Mouse (Mus musculus) stomach, embryonic 15.5 days (tissue): ENCODE measurements around the gene Wdr83. TPM values are rescaled to one million over a fixed set of nuclear protein-coding genes. Genes with fewer than 3 reads are reported as not detected.
"Not testable (repeated sequence)": the region's sequence is repeated elsewhere in the genome, so short reads cannot be mapped to it uniquely, and the experiment has no call there.

Experiments used
- ATAC-seq: fragments of 200-750 bp; cut with Nextera tagmentation; 2 replicates; pipeline ENCODE4 v1.8.0; 2017; ENCODE audit warnings: low read depth, moderate number of reproducible peaks, moderate TSS enrichment; ENCODE audit not compliant: insufficient read depth, low FRiP score
- H3K27ac ChIP-seq: fragments of 300-500 bp; sonication (generic); 2 replicates; pipeline ENCODE4 v1.5.1; 2015; ENCODE audit warnings: mild to moderate bottlenecking, inconsistent platforms
- H3K27me3 ChIP-seq: fragments of 300-500 bp; sonication (generic); replicated peaks from 2 replicates; pipeline ENCODE4 v1.6.1; 2015; ENCODE audit warnings: inconsistent platforms
- H3K36me3 ChIP-seq: fragments of 300-500 bp; sonication (generic); 2 replicates; pipeline ENCODE4 v1.6.1; 2015; ENCODE audit warnings: inconsistent platforms
- H3K4me1 ChIP-seq: fragments of 300-500 bp; sonication (generic); 2 replicates; pipeline ENCODE4 v1.6.1; 2015; ENCODE audit warnings: inconsistent platforms
- H3K4me2 ChIP-seq: fragments of 300-500 bp; sonication (generic); 2 replicates; pipeline ENCODE4 v1.6.1; 2015; ENCODE audit warnings: mild to moderate bottlenecking, inconsistent platforms
- H3K4me3 ChIP-seq: fragments of 300-500 bp; sonication (generic); replicated peaks from 2 replicates; pipeline ENCODE4 v1.5.1; 2015; ENCODE audit warnings: inconsistent platforms
- H3K9ac ChIP-seq: fragments of 300-500 bp; sonication (generic); 2 replicates; pipeline ENCODE4 v1.6.1; 2015; ENCODE audit warnings: inconsistent platforms
- H3K9me3 ChIP-seq: fragments of 300-500 bp; sonication (generic); 2 replicates; pipeline ENCODE4 v1.6.1; 2016; ENCODE audit warnings: inconsistent platforms
- WGBS: fragments of 180-500 bp; shearing (Covaris S2); methylation state at CpG from one replicate; pipeline ENCODE4 v1.1.7; 2015; 5-methylcytosine and 5-hydroxymethylcytosine counted together
- polyA plus RNA-seq: library from polyadenylated mRNA; unstranded; fragments of >200 nt; fragmentation: Nextera tagmentation; extraction: Ambion mirVana; gene quantifications from 2 replicates; pipeline ENCODE4 v1.2.1, GENCODE M21; 2015

Gene Wdr83
- polyA plus RNA-seq, 1 experiment from 2014 or later: 40.6 TPM

- no peaks in the 10 kb centered on the region for H3K27me3 ChIP-seq
Observed at GRCm38 (mm10) chr8:85095051-85095450, 13.9 kb upstream of the Wdr83 start.

DNA sequence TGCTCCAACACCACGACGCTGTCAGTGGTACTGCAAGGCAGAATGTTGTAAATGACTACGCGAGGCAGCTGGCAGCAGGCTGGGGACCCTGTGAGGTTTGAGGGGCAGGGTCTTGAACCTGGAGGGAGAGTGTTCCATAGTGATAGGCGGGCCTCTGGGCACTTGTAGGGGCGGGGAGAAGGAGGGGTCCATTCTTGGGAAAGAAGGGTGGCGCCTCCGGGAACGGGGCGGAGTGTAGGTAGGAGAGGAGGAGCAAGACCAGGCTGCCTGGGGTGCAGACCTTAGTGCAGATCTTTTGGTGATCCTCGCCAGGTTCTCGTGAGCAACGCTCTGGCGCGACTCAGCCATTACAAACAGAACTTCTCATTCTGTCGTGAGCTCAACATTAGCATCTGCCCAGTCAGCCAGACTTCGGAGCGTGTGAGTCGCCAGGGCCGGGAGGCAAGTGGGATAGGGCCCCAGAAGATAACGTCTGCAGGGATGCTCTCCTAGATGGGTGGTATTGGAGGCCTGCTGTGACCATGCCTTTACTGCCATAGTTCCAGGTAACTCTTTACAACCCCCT lies 10.5 kb upstream of the Wdr83 start:
- H3K4me1 ChIP-seq: no peaks in the 10 kb centered on the region
- no peak overlapping the region for H3K4me2 ChIP-seq
- H3K9me3 ChIP-seq: no peaks in the 10 kb centered on the region
- H3K27ac ChIP-seq: no peak overlapping the region
- H3K27me3 ChIP-seq: no peaks in the 10 kb centered on the region
- no peak for ATAC-seq
- 40% methylated on average over 21 of the region's 21 CpGs for WGBS
- peaks cover 20% of the 10 kb centered on the region; the same call in 1 of the 2 replicates for H3K36me3 ChIP-seq
- H3K9ac ChIP-seq: no peak overlapping the region
- H3K4me3 ChIP-seq: no peak overlapping the region

More at GRCm38 (mm10) chr8:85095051-85095450, 13.9 kb upstream of the Wdr83 start:
- no peak for ATAC-seq
- Histone ChIP-seq H3K4me2 (no peak overlapping the region), H3K9ac (no peak overlapping the region), H3K36me3 (peaks cover 22% of the 10 kb centered on the region), H3K4me3 (no peak overlapping the region), H3K4me1 (no peaks in the 10 kb centered on the region), H3K9me3 (no peaks in the 10 kb centered on the region), H3K27ac (no peak overlapping the region)
- WGBS: 91% methylated on average over 13 of the region's 13 CpGs

DNA sequence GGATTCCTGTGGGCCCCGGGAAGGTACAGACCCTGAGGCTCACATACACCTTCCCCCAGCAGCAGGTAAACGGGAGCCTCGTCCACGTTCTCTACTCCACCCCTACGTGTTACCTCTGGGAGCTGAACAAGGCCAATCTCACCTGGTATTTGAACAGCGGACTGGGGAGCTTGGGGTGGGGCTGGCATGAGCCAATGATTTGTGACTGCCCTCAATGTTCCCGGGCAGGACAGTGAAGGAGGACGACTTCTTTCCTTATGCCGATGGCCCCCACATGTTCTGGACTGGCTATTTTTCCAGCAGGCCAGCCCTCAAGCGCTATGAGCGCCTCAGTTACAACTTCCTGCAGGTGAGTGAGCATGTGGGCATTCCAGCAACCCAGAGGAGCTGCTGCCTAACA lies 9.8 kb upstream of the Wdr83 start:
- no peak overlapping the region for H3K4me3 ChIP-seq
- no peaks in the 10 kb centered on the region for H3K4me1 ChIP-seq
- no peak overlapping the region for H3K9ac ChIP-seq
- H3K27me3 ChIP-seq: no peaks in the 10 kb centered on the region
- no peak for ATAC-seq
- WGBS: 88% methylated on average over 11 of the region's 11 CpGs
- no peaks in the 10 kb centered on the region for H3K9me3 ChIP-seq
- no peak overlapping the region for H3K4me2 ChIP-seq
- H3K27ac ChIP-seq: no peak overlapping the region
- peaks cover 18% of the 10 kb centered on the region; the same call in 1 of the 2 replicates for H3K36me3 ChIP-seq

- Histone ChIP-seq H3K4me1 (peaks cover 5% of the 10 kb centered on the region; the same call in 1 of the 2 replicates), H3K27ac (no peak overlapping the region), H3K27me3 (no peaks in the 10 kb centered on the region), H3K4me2 (no peak overlapping the region), H3K4me3 (no peak overlapping the region), H3K9ac (no peak overlapping the region), H3K36me3 (peaks cover 20% of the 10 kb centered on the region; the same call in 1 of the 2 replicates), H3K9me3 (no peaks in the 10 kb centered on the region)
- WGBS: 67% methylated on average over 2 of the region's 2 CpGs
- ATAC-seq: no peak
Observed at GRCm38 (mm10) chr8:85088771-85089170, 7.7 kb upstream of the Wdr83 start.

DNA sequence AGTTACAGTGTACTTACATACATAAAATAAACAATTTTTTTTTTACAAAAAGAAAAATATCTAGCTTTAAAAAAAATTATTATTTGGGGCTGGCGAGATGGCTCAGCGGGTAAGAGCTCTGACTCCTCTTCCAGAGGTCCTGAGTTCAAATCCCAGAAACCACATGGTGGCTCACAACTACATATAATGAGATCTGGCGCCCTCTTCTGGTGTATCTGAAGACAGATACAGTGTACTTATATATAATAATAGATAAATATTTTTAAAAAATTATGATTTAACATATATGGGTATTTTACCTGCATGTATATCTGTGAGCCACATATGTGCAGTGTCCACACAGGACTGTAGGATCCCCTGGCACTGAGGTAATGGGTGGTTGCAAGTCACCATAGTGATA lies 5.1 kb upstream of the Wdr83 start:
- peaks cover 20% of the 10 kb centered on the region; the same call in 1 of the 2 replicates for H3K36me3 ChIP-seq
- no peaks in the 10 kb centered on the region for H3K27me3 ChIP-seq
- no peak overlapping the region for H3K4me3 ChIP-seq
- no peaks in the 10 kb centered on the region for H3K9me3 ChIP-seq
- no peak overlapping the region for H3K27ac ChIP-seq
- no peak overlapping the region for H3K9ac ChIP-seq
- peaks cover 20% of the 10 kb centered on the region for H3K4me1 ChIP-seq
- WGBS: 81% methylated on average over 3 of the region's 3 CpGs
- H3K4me2 ChIP-seq: no peak overlapping the region
- ATAC-seq: no peak

GRCm38 (mm10) chr8:85084633-85085032 lies 3.5 kb upstream of the Wdr83 start:
- Histone ChIP-seq H3K4me2 (no peak overlapping the region; the same call in 1 of the 2 replicates), H3K27me3 (no peaks in the 10 kb centered on the region), H3K36me3 (peaks cover 20% of the 10 kb centered on the region; the same call in 1 of the 2 replicates), H3K27ac (no peak overlapping the region), H3K4me1 (peaks cover 24% of the 10 kb centered on the region), H3K9ac (no peak overlapping the region), H3K9me3 (no peaks in the 10 kb centered on the region), H3K4me3 (0 out of 2 replicates have a peak overlapping the region, but pooled peaks have one; percentile 70)
- 86% methylated on average over 8 of the region's 8 CpGs for WGBS
- ATAC-seq: no peak

- H3K36me3 ChIP-seq: peaks cover 19% of the 10 kb centered on the region
- H3K4me3 ChIP-seq: peak within 1 kb of the TSS; percentile 70
- WGBS: under 1% methylated on average over 30 of the region's 30 CpGs
- peak; percentile 88 for ATAC-seq
- H3K4me2 ChIP-seq: peak within 1 kb of the TSS; percentile 85
- H3K4me1 ChIP-seq: peaks cover 27% of the 10 kb centered on the region
- no peaks in the 10 kb centered on the region for H3K27me3 ChIP-seq
- H3K27ac ChIP-seq: peak within 1 kb of the TSS; percentile 57; the same call in 1 of the 2 replicates
- H3K9me3 ChIP-seq: no peaks in the 10 kb centered on the region
- peak within 1 kb of the TSS; percentile 67 for H3K9ac ChIP-seq
Observed at GRCm38 (mm10) chr8:85083108-85083813, 2.2 kb upstream of the Wdr83 start, which contains the start of gene Man2b1. Gene Man2b1 (plus strand): TSS chr8:85083270.

DNA sequence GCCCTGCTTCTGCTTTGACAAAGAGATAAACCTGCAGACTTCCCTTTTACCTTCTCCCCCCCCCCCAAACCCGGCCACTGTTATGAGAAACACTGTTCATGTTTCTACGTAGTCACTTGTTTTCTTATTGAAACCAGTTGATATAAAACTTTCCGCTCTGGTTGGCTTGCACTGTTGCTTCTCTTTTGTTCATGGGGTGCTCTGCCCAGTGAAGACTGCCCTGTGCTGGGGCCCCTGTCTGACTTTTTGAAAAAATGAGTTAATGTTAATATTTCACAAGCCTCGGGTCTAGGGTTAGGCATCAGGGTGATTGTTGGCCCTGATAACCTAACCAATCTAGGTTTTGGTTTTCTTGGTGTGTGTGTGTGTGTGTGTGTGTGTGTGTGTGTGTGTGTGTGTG lies 1.1 kb upstream of the Wdr83 start:
- H3K36me3 ChIP-seq: peaks cover 14% of the 10 kb centered on the region
- not testable (repeated sequence) for H3K9me3 ChIP-seq, ATAC-seq, H3K4me2 ChIP-seq, H3K27me3 ChIP-seq, H3K27ac ChIP-seq, H3K9ac ChIP-seq, H3K4me3 ChIP-seq
- H3K4me1 ChIP-seq: peaks cover 27% of the 10 kb centered on the region
- WGBS: 75% methylated on average over 4 of the region's 4 CpGs

DNA sequence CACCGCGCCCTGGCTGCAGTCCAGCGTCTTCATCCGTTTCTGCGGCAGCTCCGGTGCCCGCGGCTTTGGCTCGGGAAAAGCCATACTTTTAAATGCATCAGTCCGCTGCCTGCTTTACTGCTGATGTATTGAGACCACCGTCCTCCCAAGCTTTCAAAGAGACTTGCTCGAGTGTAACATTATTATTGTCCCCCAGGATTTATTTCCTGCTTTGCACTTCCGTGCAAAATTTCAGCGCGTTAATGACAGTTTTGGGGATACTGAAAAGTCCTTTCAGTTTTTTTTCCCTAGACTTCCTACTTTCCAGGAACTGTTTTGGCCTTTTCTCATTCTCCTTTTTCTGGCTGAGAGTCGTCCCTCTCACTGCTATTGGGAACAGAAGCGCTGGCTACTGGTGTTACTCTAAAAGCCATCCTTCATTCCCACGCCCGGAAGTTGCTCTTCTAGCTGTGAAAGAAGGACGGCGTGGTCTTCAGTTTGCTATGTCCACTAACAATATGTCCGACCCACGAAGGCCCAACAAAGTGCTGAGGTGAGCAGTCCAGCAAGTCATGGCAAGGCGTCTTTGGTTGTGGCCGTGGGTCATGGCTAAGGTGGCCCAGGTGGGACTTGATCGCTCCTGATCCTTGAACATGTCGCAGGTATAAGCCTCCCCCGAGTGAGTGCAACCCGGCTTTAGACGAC lies 432 bp downstream of the Wdr83 start, which contains the start of gene Wdr83os:
Gene Wdr83os, plus strand, starts transcription at position 209 of the 684 bp plus-strand sequence.
- H3K27me3 ChIP-seq: no peaks in the 10 kb centered on the region
- H3K9me3 ChIP-seq: no peaks in the 10 kb centered on the region
- WGBS: under 1% methylated on average over 30 of the region's 30 CpGs
- peak within 1 kb of the TSS; percentile 81 for H3K4me2 ChIP-seq
- peak within 1 kb of the TSS; percentile 82 for H3K27ac ChIP-seq
- peak within 1 kb of the TSS; percentile 93 for H3K4me3 ChIP-seq
- ATAC-seq: peak; percentile 0
- H3K36me3 ChIP-seq: peaks cover 16% of the 10 kb centered on the region
- peak within 1 kb of the TSS; percentile 82 for H3K9ac ChIP-seq
- peaks cover 27% of the 10 kb centered on the region for H3K4me1 ChIP-seq

DNA sequence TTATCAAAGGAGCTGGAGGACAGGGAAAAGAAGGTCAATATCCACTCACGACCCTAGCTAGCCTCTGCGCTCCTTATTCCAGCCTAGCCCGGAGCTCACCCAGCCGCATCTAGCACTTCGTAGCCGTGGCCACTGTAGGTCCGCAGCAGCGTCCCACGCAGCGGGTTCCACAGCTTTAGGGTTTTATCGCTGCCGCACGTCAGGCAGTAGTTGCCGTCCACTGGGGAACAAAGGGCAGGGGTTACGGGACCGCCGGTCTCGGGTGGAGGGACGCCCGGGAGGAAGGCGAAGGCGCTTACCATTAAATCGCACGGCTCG lies 933 bp downstream of the Wdr83 start:
- Histone ChIP-seq H3K4me2 (peak overlapping the region; percentile 81), H3K9ac (peak overlapping the region; percentile 82), H3K4me1 (peaks cover 27% of the 10 kb centered on the region), H3K27me3 (no peaks in the 10 kb centered on the region), H3K27ac (peak overlapping the region; percentile 82), H3K36me3 (peaks cover 20% of the 10 kb centered on the region), H3K9me3 (no peaks in the 10 kb centered on the region), H3K4me3 (peak overlapping the region; percentile 93)
- WGBS: under 1% methylated on average over 25 of the region's 25 CpGs
- no peak for ATAC-seq

GRCm38 (mm10) chr8:85076993-85077392 lies 4.1 kb downstream of the Wdr83 start:
- Histone ChIP-seq H3K36me3 (peaks cover 39% of the 10 kb centered on the region), H3K27me3 (no peaks in the 10 kb centered on the region), H3K9ac (no peak overlapping the region), H3K4me3 (no peak overlapping the region), H3K9me3 (no peaks in the 10 kb centered on the region), H3K27ac (no peak overlapping the region), H3K4me2 (no peak overlapping the region), H3K4me1 (peaks cover 24% of the 10 kb centered on the region)
- 0% methylated on average over 2 of the region's 2 CpGs for WGBS
- ATAC-seq: no peak

GRCm38 (mm10) chr8:85076001-85076400 lies 5.1 kb downstream of the Wdr83 start:
- no peak overlapping the region for H3K4me2 ChIP-seq
- WGBS: 76% methylated on average over 9 of the region's 9 CpGs
- no peak overlapping the region for H3K27ac ChIP-seq
- no peaks in the 10 kb centered on the region for H3K9me3 ChIP-seq
- peaks cover 18% of the 10 kb centered on the region for H3K4me1 ChIP-seq
- H3K9ac ChIP-seq: no peak overlapping the region
- no peak for ATAC-seq
- no peak overlapping the region for H3K4me3 ChIP-seq
- H3K36me3 ChIP-seq: peaks cover 39% of the 10 kb centered on the region
- no peaks in the 10 kb centered on the region for H3K27me3 ChIP-seq
